In genomic region chr2:27175696-27176267, GRCm38 (mm10) we compare ENCODE assay signal across 13 mouse cellular contexts. TPM values are rescaled to one million over a fixed set of nuclear protein-coding genes. Genes with fewer than 3 reads are reported as not detected.
DNase-seq lines count a peak whose midpoint lies in the region; ATAC-seq and TF ChIP-seq lines count a peak whose summit lies in the region.
"Had no signal": no experiment of that assay in that cellular context is flagged by ENCODE, and none has a peak within 500 bp of the region (broad histone marks: within the 10 kb centered on the region; RNA-seq: fewer than 3 reads in every experiment).

No protein-coding gene starts in this region.

- no peak for ATAC-seq in lung, embryonic 14.5 days (ENCODE audit: insufficient read depth)
- ATAC-seq in liver, embryonic 12.5 days: no peak

- H3K27me3 ChIP-seq in lung, embryonic 14.5 days (ENCODE audit: insufficient read depth, low read length): no peaks in the 10 kb centered on the region
- no peaks in the 10 kb centered on the region; the same call in 1 of the 2 replicates for H3K27me3 ChIP-seq in liver, embryonic 12.5 days (replicated peaks)

- H3K4me1 ChIP-seq in lung, embryonic 14.5 days (ENCODE audit: insufficient read depth): no peaks in the 10 kb centered on the region
- peaks cover 45% of the 10 kb centered on the region for H3K4me1 ChIP-seq in olfactory bulb, adult 2 months (ENCODE audit: control insufficient read depth, insufficient read depth, low read length)
- no peaks in the 10 kb centered on the region for H3K4me1 ChIP-seq in liver, embryonic 12.5 days

- WGBS in lung, embryonic 14.5 days: 58% methylated on average over 10 of the region's 10 CpGs
- WGBS in olfactory bulb, adult 2 months: 72% methylated on average over 10 of the region's 10 CpGs
- 62% methylated on average over 10 of the region's 10 CpGs for WGBS in liver, embryonic 12.5 days (ENCODE audit: insufficient replicate concordance)

- TF ChIP-seq CTCF in lung, embryonic 14.5 days (IDR thresholded peaks at IDR 0.05; ENCODE audit: low read depth): no peak
- TF ChIP-seq CTCF in olfactory bulb, adult 2 months (IDR thresholded peaks at IDR 0.05; ENCODE audit: insufficient read depth, low read depth, low read length): no peak

- no peak for TF ChIP-seq POLR2A in olfactory bulb, adult 2 months (IDR thresholded peaks at IDR 0.05; ENCODE audit: insufficient read depth, low read depth, low read length)

- DNase-seq in adrenal gland, adult 2 months: peak; percentile 35
- no peak for DNase-seq in adrenal gland, adult 8-10 months
- peak; percentile 60 for DNase-seq in lung, embryonic 14.5 days
- DNase-seq in lung, postnatal 25 days (ENCODE audit: low spot score): no peak
- DNase-seq in gastrocnemius, postnatal 14 days: peak; percentile 70
- DNase-seq in T-cell, adult 2 months (ENCODE audit: low spot score): no peak
- DNase-seq: embryo, embryonic 11 days had no signal

- H3K4me2 ChIP-seq in lung, embryonic 14.5 days: no peak overlapping the region
- no peak overlapping the region for H3K4me2 ChIP-seq in liver, embryonic 12.5 days

- no peaks in the 10 kb centered on the region for H3K36me3 ChIP-seq in lung, embryonic 14.5 days (ENCODE audit: insufficient read depth)
- no peaks in the 10 kb centered on the region for H3K36me3 ChIP-seq in liver, embryonic 12.5 days

- no peak overlapping the region for H3K27ac ChIP-seq in lung, embryonic 14.5 days (ENCODE audit: low read depth)
- H3K27ac ChIP-seq in olfactory bulb, adult 2 months (ENCODE audit: insufficient read depth, low read depth, low read length): peak overlapping the region; percentile 16; the same call in 1 of the 2 replicates
- no peak overlapping the region for H3K27ac ChIP-seq in liver, embryonic 12.5 days
- H3K27ac ChIP-seq: liver, embryonic 14.5 days had no signal

- no peak overlapping the region for H3K9ac ChIP-seq in lung, embryonic 14.5 days
- H3K9ac ChIP-seq in liver, embryonic 12.5 days: no peak overlapping the region
- H3K9ac ChIP-seq: liver, embryonic 14.5 days had no signal

- intact Hi-C loops in gastrocnemius, postnatal 14 days (cut with DNase I; ENCODE audit: low total_unique reads): loop anchor here (5.0 kb wide), 1 partner anchor 38 kb away; no protein-coding TSS in a partner anchor

- H3K4me3 ChIP-seq in lung, embryonic 14.5 days (ENCODE audit: low read depth, low read length): no peak overlapping the region
- no peak overlapping the region for H3K4me3 ChIP-seq in olfactory bulb, adult 2 months (ENCODE audit: insufficient read depth, low read depth, low read length)
- no peak overlapping the region for H3K4me3 ChIP-seq in liver, embryonic 12.5 days

- H3K9me3 ChIP-seq in lung, embryonic 14.5 days (ENCODE audit: low read depth, low read length): no peaks in the 10 kb centered on the region
- H3K9me3 ChIP-seq in liver, embryonic 12.5 days (replicated peaks): no peaks in the 10 kb centered on the region

RNA-seq across cellular contexts. Expression of gene Dbh, which starts 10.7 kb away (rescaled TPM):
- 100 to 1,000 TPM; 348 to 637 TPM for total RNA-seq in adrenal gland, adult 2 months (2021)
- polyA plus RNA-seq in adrenal gland, adult 2 months (2012; rRNA removed): 306 and 321 TPM in 2 replicates
- 100 to 1,000 TPM; 394 to 536 (median 504) TPM for total RNA-seq in adrenal gland, adult 8-10 months (2022)
- polyA plus RNA-seq in lung, embryonic 14.5 days (2014; fragmentation: Nextera tagmentation; extraction: Ambion mirVana): 0.20 and 0.75 TPM in 2 replicates
- under 1 TPM in 1 of 2 experiments, not detected in 1; 0.12 TPM for total RNA-seq in gastrocnemius, postnatal 14 days (2021)
- not detected in 2 replicates for polyA plus RNA-seq in olfactory bulb, adult 2 months (2012; ENCODE audit: insufficient read depth, insufficient read length, low replicate concordance, missing spikeins)
- 0.05 and 0.12 TPM in 2 replicates for polyA plus RNA-seq in liver, embryonic 12.5 days (2016; fragmentation: Nextera tagmentation; extraction: Ambion mirVana)
- total RNA-seq: granulocyte monocyte progenitor cell, adult 5-6 weeks had no signal
- polyA plus RNA-seq: liver, embryonic 14.5 days; spleen, adult 2 months had no signal

RNA-seq across cellular contexts. Expression of gene Fam163b, which starts 33.5 kb away (rescaled TPM):
- 1 to 10 TPM; 2.1 to 2.9 TPM for total RNA-seq in adrenal gland, adult 2 months (2021)
- polyA plus RNA-seq in adrenal gland, adult 2 months (2012; rRNA removed): 1.4 and 1.5 TPM in 2 replicates
- total RNA-seq in adrenal gland, adult 8-10 months (2022): 1 to 10 TPM; 2.5 to 4.4 (median 3.5) TPM
- 0.61 and 0.70 TPM in 2 replicates for polyA plus RNA-seq in lung, embryonic 14.5 days (2014; fragmentation: Nextera tagmentation; extraction: Ambion mirVana)
- under 1 TPM; 0.07 to 0.08 TPM for total RNA-seq in gastrocnemius, postnatal 14 days (2021)
- 155 TPM in 1 of 2 replicates, not detected in the other for polyA plus RNA-seq in olfactory bulb, adult 2 months (2012; ENCODE audit: insufficient read depth, insufficient read length, low replicate concordance, missing spikeins)
- polyA plus RNA-seq in liver, embryonic 12.5 days (2016; fragmentation: Nextera tagmentation; extraction: Ambion mirVana): 0.08 TPM in 1 of 2 replicates, not detected in the other
- total RNA-seq: granulocyte monocyte progenitor cell, adult 5-6 weeks had no signal
- polyA plus RNA-seq: C2C12; spleen, adult 2 months had no signal

Comparison
In these comparisons a context has a peak if more than half of its experiments do, and no peak if none do; other contexts are left out.
1. DNase-seq: peak in adrenal gland, adult 2 months (single experiment), lung, embryonic 14.5 days (single experiment) and gastrocnemius, postnatal 14 days (single experiment); none in adrenal gland, adult 8-10 months (single experiment), lung, postnatal 25 days (single experiment) and T-cell, adult 2 months (single experiment).
2. RNA of gene Dbh, which starts 10.7 kb away (polyA plus RNA-seq): 306 to 321 TPM in adrenal gland, adult 2 months; 0.20 to 0.75 TPM in lung, embryonic 14.5 days, 0.05 to 0.12 TPM in liver, embryonic 12.5 days and not detected in olfactory bulb, adult 2 months; every median in the first group is over 100 times any median in the second.